Mouse (Mus musculus) frontal cortex, postnatal 10 days (tissue): ENCODE data around the gene Gm29609.

ENCODE experiments used
- DNase-seq, 2 experiments: peaks; one replicate each; pipeline ENCODE4 v3.0.0; 2022; ENCODE audit warnings: low spot score in 2 of 2, mixed read lengths in 1 of 2

Gm29609 gene

DNA sequence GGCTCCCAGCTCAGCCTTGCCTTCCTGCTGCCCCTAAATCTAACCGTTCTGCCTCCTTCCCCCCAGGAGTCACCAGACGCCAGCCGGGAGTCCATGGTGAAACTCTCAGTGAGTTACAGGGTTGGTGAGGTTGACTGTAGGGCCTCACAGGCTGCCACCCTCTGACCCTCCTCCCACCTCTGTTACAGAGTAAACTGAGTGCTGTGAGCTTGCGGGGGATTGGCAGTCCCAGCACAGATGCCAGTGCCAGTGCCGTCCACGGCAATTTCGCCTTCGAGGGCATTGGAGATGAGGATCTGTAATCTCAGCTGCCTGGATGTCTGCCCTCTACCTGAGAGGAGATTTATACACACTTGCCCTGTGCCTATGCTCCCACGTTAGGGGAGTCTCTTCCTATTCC, 18.5 kb upstream of the Gm29609 start:
- no peak for DNase-seq

DNA sequence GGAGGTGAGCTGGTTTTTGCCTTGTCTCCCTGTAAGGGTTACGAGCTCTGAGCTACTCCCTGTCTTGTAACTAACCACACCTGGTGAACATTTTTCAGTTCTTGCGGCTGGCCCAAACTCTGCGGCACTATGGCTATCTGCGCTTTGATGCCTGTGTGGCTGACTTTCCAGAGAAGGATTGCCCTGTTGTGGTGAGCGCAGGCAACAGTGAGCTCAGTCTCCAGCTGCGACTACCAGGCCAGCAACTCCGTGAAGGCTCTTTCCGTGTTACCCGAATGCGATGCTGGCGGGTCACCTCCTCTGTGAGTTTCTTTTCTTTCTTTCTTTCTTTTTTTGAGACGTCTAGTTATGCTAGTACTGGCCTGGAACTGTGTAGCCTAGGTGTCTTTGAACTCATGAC, 17.4 kb upstream of the Gm29609 start:
- DNase-seq = no peak

GRCm38 (mm10) chr5:31196207-31196606, 16.5 kb upstream of the Gm29609 start:
- no peak for DNase-seq

DNA sequence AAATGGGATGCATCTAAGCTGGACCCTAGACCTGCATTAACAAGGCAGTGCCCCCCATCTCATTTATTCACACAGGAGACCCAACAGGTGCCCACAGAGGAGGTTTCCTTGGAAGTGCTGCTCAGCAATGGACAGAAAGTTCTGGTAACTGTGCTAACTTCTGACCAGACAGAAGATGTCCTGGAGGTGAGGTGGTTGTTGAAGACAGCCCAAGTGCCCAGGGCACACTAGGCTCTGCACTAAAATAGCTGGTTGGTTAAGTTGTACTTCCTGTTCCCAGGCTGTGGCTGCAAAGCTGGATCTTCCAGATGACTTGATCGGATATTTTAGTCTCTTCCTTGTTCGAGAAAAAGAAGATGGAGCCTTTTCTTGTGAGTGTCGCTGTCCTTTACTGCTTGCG, 16.0 kb upstream of the Gm29609 start:
- no peak for DNase-seq

DNA sequence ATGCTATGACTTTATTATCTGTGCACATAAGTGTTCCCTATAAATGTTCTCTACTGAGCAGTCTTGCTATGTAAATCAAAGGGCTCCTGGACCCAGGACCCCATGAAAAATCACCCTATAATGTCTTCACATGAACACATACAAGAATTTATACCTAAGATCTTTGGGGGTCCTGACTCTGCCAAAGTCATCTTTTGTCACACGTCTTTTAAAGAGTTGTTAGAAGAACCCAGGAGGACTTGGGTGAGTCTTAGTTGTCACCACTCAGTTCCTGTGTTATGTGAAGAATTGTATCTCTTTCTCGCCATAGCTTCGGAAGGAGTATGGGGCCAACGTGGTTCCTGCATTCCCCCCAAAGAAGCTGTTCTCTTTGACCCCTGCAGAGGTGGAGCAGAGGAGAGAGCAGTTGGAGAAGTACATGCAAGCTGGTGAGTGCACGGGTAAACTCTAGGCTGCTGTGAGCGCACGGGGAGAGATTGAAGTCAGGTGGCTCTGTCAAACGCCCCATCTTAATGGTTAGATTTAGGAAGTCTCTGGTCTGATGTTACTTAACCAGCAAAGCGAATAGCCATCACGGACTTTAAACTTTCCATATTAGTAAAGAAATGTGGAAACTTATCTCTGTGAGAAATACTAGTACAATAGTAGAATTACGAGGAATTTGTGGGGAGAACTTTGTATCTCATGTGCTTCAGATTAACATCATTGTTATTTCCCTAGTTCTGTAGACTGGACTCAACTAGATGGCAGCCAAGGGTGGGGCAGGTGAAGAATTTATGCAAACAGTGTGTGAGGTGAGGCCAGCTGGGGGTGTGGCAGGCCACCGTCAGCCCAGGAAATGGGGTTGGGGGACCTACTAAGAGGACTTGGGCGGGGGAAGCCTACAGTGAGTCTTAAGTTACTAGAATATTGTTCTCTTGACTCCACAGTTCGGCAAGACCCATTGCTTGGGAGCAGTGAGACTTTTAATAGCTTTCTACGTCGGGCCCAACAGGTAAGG, 15.1 kb upstream of the Gm29609 start:
- DNase-seq = no peak

DNA sequence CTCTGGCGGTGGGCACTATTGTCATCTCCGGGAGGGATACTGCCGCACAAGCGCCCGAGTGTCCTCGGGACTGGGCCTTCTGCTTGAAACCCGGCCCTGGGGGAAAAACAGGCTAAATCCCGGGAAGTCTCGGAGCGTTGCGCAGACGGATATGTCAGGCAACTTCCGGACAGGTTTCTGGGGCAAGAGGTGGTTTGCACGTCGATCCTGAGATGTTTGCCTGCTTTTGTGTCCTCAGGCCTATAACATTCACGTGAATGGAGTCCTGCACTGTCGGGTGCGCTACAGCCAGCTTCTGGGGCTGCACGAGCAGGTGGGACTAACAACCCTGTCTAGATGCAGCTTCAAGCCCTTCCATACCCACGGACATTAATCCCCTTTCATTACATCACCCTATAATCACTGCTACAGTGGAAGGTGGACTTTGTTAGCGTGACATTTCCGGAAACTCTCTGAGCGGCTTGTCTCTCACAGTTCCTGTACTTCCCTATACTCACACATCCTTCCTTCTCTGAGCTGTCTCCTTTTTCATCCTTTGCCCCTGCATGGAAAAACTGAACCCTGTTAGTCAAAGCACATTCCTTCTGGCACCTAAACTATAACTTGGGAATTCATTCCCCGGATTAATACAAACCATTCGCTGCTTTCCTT, 14.0 kb upstream of the Gm29609 start:
- DNase-seq = peak in 1 of 2 experiments; percentile 20

DNA sequence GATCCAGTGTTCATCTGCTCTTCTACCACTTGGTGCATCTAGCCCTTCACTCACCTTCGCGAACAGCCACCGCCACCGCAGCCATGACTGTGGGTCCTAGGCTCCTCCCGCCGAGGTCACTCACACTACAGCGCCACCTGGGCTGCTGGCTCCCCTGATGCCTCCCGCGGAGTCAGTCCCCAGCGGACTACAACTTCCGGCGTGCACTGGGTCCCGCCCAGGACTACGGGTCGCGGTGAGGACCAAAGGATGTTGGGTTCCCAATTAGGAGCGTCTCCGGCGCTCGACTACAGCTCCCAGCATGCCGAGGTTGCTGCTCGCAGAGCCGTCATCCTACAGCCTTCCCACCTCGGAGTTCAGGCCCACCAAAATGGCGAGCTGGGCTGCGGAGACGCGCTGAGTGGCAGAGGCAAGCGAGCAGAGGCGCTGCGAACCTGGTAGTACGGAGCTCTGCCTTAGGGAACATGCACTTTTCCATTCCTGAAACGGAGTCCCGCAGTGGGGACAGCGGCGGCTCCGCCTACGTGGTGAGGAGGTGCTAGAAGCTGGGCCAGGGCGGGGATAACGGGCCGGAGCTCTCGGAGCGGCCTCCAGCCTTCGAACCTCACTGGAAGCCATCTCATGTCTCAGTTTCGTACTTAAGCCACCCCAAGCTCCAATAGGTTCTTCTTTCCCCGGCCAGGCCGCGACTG, 13.4 kb upstream of the Gm29609 start, which contains the start of the genes Snx17 and Eif2b4:
Gene Snx17, plus strand, starts transcription at position 289 of the 692 bp plus-strand sequence.
Gene Eif2b4, minus strand, starts transcription at position 492 of the 692 bp plus-strand sequence.
- DNase-seq = peak; percentile 98 to 99

DNA sequence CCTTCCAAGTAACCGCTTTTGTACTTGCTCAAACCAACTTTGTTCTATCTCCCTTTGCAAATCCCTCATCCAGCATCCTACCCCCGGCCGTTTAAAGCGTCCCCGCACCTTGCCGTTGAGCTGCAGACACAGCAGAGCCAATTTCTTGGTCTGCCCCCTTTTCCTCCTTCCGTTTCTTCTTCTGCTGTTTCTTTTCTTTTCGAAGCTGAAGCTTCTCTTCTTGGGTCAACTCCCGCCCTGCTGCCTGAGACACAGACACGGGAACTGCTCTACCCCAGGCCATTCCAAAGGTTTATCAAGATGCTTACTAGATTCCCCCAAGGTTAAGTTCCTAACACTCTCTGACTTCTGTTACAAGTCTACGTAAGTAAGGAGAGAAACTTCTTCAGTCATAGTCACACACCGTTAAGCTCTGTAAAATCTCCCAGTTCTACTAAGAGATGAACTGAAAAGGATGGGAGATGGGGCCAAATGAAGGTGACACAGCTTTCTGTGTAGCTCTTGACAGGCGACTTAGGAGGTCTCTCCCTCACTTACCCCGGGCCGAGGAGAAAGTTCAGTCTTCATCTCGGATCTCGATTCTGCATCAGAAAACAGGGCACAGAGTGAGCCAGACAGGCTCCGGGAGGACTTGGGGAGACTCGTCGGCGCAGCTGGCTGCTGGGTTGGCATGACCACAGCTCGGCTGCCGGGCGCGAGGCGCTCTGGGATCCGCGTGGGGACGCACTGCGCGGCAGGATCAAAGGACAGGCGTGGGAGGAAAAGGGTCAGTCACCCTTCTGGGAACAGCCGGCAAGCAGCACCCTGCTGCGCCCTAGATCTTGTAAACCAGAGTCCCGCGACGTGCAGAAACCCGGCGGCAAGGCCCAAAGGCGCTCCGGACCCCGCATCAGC, 12.6 kb upstream of the Gm29609 start:
- DNase-seq = no peak

DNA sequence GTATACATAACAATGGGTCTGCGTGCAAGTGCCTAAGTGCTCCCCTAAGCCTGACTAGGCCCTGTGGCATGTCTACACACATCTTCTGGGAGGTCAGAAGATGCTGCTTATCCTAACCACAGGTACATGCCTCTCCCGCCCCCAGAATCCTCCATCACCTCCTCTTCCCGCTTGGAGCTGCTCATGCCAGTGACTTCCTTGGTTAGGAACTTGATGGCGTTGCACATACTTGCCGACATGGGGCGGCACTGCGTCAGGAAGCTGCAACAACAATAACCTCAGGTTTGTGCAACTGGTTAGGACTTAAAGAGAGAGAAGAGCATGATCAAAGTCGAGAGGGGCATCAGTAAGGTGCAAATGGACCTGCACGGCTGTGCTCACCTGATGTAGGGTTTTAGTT, 10.5 kb upstream of the Gm29609 start:
- DNase-seq = no peak

GRCm38 (mm10) chr5:31188223-31188840, 8.6 kb upstream of the Gm29609 start:
- DNase-seq = no peak

DNA sequence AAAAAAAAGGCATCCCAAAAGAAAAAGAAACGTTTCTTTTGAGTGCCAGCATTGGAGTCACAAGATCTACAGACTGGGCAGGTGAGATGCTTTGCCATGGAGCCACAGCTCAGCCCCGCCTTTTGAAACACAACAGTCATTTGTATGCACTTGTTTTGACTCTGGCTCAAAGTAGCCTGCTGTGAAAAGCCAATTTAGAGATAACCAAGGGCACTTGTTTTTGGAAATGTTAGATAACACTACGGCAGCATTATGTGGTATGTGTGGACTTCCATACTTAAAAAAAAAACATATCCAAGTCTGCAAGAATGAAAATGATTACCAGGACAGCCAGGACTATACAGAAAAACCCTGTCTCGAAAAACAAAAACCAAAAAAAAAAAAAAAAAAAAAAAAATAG, 4.0 kb upstream of the Gm29609 start:
- DNase-seq = no peak

DNA sequence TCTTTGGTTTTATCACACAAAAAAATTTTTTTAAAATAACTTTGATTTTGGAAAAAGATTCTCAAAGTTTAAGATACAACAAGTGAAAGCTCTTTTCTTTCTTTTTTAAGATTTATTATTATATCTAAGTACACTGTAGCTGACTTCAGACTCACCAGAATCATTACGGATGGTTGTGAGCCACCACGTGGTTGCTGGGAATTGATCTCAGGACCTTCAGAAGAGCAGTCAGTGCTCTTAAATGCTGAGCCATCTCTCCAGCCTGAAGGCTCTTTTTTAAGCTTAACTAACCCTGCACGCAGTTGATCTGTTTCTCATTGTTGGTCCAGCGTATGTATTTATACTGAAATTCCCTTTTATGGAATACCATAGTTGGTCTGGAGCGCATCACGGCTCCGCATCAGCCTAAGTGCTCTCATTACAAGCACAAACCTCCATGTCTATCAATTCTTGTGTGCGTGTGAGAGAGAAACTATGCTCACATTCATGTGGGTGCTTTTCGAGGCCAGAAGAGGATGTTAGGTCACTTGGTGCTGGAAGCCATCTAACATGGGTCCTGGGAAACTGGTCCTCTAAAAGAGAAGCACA, 1.6 kb upstream of the Gm29609 start:
- no peak for DNase-seq

DNA sequence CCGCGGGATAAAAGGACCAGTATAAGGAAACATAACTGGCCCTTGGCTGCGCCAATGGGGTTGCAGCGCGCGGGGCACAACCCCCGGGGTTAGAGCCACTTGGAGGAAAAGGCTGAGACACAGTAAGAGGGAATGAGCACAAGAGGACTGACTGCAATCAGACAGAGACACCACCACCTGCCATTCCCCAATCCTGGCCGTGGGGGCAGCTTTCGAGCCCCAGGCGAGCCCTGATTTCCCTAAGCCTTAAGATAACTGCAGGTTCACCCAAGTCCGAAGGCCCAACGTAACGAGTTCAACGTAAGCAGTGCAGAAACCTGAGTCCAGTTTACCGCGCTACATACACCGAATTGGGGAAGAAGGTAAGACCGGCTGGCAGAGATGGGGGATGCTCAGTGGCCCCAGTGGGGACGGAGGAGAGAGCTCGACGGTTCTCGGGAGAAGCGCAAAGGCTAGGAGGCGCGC, 378 bp downstream of the Gm29609 start:
- DNase-seq = peak in 1 of 2 experiments; percentile 53

GRCm38 (mm10) chr5:31168630-31169029, 11.1 kb downstream of the Gm29609 start:
- DNase-seq = no peak

- DNase-seq = no peak
Observed at GRCm38 (mm10) chr5:31164878-31165277, 14.8 kb downstream of the Gm29609 start.

DNA sequence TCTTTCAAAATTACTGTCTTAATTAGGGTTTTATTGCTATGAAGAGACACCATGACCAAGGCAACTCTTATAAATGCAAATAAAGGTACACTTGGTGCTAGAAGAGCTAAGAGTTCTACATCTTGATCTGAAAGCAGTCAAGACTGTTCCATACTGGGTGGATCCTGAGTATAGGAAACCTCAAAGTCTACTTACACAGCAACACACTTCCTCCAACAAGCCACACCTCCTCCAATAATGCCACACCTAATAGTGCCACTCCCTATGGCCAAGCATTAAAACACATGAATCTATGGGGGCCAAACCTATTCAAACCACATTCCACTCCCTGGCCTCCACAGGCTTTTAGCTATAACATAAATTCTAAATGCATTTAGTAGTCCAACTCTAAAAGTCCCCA, 17.2 kb downstream of the Gm29609 start:
- DNase-seq = no peak

GRCm38 (mm10) chr5:31154152-31154553, 25.6 kb downstream of the Gm29609 start, which contains the start of gene Mpv17:
Gene Mpv17 (minus strand): TSS chr5:31154251.
- peak; percentile 76 to 77 for DNase-seq

- no peak for DNase-seq
Observed at GRCm38 (mm10) chr5:31153516-31154151, 26.1 kb downstream of the Gm29609 start.

- no peak for DNase-seq
Observed at GRCm38 (mm10) chr5:31151746-31152145, 28.0 kb downstream of the Gm29609 start.

DNA sequence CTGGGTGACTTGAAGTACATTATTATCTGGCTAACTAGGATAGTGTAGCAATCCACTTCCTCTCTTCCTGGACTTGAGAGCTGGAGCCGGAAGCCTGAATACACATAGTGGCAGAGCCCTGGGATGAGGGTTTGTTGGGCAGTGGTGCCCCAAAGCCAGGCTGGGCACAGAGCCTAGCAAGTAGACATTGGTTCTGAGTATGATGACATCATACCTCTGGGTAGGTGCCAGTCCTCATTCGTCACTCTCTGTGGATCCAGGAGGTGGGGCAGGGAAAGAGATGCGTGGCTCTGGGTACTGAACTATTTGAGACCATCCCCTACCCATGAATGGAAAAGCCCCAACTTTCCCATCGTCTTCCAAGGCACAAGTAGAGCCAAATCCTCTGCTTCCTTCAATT, 29.9 kb downstream of the Gm29609 start:
- DNase-seq = no peak
